In genomic region chr15:87625236-87626023, GRCm38 (mm10) we compare ENCODE assay signal across 8 mouse cellular contexts.
A peak's percentile ranks its signal among the peaks of the same experiment; 100 is the strongest.
DNase-seq lines count a peak whose midpoint lies in the region; ATAC-seq and TF ChIP-seq lines count a peak whose summit lies in the region.

No protein-coding gene starts in this region.

- no peak for TF ChIP-seq POLR2A in cerebellum, adult 2 months (IDR thresholded peaks at IDR 0.05; ENCODE audit: borderline replicate concordance, insufficient read depth, low read length)

- H3K27me3 ChIP-seq in C2C12 (ENCODE audit: control insufficient read depth, insufficient read depth, insufficient read length), result no peaks in the 10 kb centered on the region
- no peaks in the 10 kb centered on the region for H3K27me3 ChIP-seq in cerebellum, adult 2 months (ENCODE audit: control insufficient read depth, insufficient read depth, low read length)
- H3K27me3 ChIP-seq in forebrain, postnatal 0 days (ENCODE audit: insufficient read depth, low read length), result no peaks in the 10 kb centered on the region
- peaks cover 58% of the 10 kb centered on the region for H3K27me3 ChIP-seq in liver, embryonic 13.5 days
- no peaks in the 10 kb centered on the region for H3K27me3 ChIP-seq in neural tube, embryonic 14.5 days (ENCODE audit: control insufficient read depth, insufficient read depth, low read length)

- intact Hi-C loops in heart, postnatal 14 days (cut with DNase I), result loop anchor here (1.0 to 10.0 kb wide), 3 partner anchors 623 to 1027 kb away; no protein-coding TSS in a partner anchor

- H3K79me2 ChIP-seq in C2C12 (ENCODE audit: control insufficient read depth, insufficient read depth), result peaks cover 47% of the 10 kb centered on the region

- ATAC-seq in forebrain, postnatal 0 days, result peak; percentile 87
- ATAC-seq in liver, embryonic 13.5 days (ENCODE audit: low read depth), result no peak
- peak; percentile 88 for ATAC-seq in neural tube, embryonic 14.5 days (ENCODE audit: low read depth)

- WGBS in cerebellum, adult 2 months, result 1% methylated on average over 67 of the region's 68 CpGs
- WGBS in forebrain, postnatal 0 days, result 1% methylated on average over 44 of the region's 68 CpGs
- 1% methylated on average over 64 of the region's 68 CpGs for WGBS in liver, embryonic 13.5 days (ENCODE audit: insufficient replicate concordance)
- under 1% methylated on average over 53 of the region's 68 CpGs for WGBS in neural tube, embryonic 14.5 days

- H3K9ac ChIP-seq in forebrain, postnatal 0 days, result peak overlapping the region; percentile 75
- H3K9ac ChIP-seq in liver, embryonic 13.5 days, result no peak overlapping the region
- peak overlapping the region; percentile 93 for H3K9ac ChIP-seq in neural tube, embryonic 14.5 days (replicated peaks; ENCODE audit: low read depth, low read length)

- no peaks in the 10 kb centered on the region for H3K36me3 ChIP-seq in C2C12 (ENCODE audit: control insufficient read depth, insufficient read depth)
- H3K36me3 ChIP-seq in forebrain, postnatal 0 days (ENCODE audit: insufficient read depth), result no peaks in the 10 kb centered on the region
- no peaks in the 10 kb centered on the region for H3K36me3 ChIP-seq in liver, embryonic 13.5 days
- H3K36me3 ChIP-seq in neural tube, embryonic 14.5 days (ENCODE audit: control insufficient read depth, insufficient read depth, low read length), result no peaks in the 10 kb centered on the region

- H3K27ac ChIP-seq in cerebellum, adult 2 months (ENCODE audit: insufficient read depth, low read length), result peak overlapping the region; percentile 41; the same call in 1 of the 2 replicates
- H3K27ac ChIP-seq in forebrain, postnatal 0 days (ENCODE audit: low read depth, low read length), result peak overlapping the region; percentile 89
- H3K27ac ChIP-seq in liver, embryonic 13.5 days, result no peak overlapping the region
- H3K27ac ChIP-seq in neural tube, embryonic 14.5 days (ENCODE audit: low read depth, low read length), result peak overlapping the region; percentile 85

- peak overlapping the region; percentile 77 for H3ac ChIP-seq in C2C12 (ENCODE audit: control insufficient read depth, insufficient read length, low read depth)

- DNase-seq in cerebellum, adult 2 months, result peak; percentile 90 to 96
- peak; percentile 94 for DNase-seq in forebrain, postnatal 0 days
- DNase-seq in heart, postnatal 14 days, result peak; percentile 79 to 86
- peak; percentile 94 to 95 for DNase-seq in kidney, postnatal 4 days
- peak; percentile 5 for DNase-seq in liver, embryonic 13.5 days
- DNase-seq in urinary bladder, postnatal 14 days (ENCODE audit: low spot score), result peak; percentile 85

- H3K79me3 ChIP-seq in C2C12 (ENCODE audit: low read depth), result peaks cover 14% of the 10 kb centered on the region

- peak overlapping the region; percentile 78 for H3K4me2 ChIP-seq in forebrain, postnatal 0 days (ENCODE audit: low read depth)
- peak overlapping the region; percentile 63 for H3K4me2 ChIP-seq in liver, embryonic 13.5 days
- peak overlapping the region; percentile 94 for H3K4me2 ChIP-seq in neural tube, embryonic 14.5 days (ENCODE audit: low read depth, low read length)

- peak overlapping the region; percentile 42 for H3K4me3 ChIP-seq in C2C12 (ENCODE audit: insufficient read depth, poor library complexity, severe bottlenecking)
- H3K4me3 ChIP-seq in cerebellum, adult 2 months (replicated peaks; ENCODE audit: insufficient read depth, low read depth, low read length), result peak overlapping the region; percentile 59
- H3K4me3 ChIP-seq in forebrain, postnatal 0 days (ENCODE audit: low read depth, low read length), result peak overlapping the region; percentile 76
- peak overlapping the region; percentile 48 for H3K4me3 ChIP-seq in liver, embryonic 13.5 days (replicated peaks)
- peak overlapping the region; percentile 73 for H3K4me3 ChIP-seq in neural tube, embryonic 14.5 days (ENCODE audit: low read depth, low read length)

- peak; percentile 100 for TF ChIP-seq CTCF in C2C12 (IDR thresholded peaks at IDR 0.05; ENCODE audit: control insufficient read depth, insufficient read depth, insufficient read length)
- peak; percentile 97 for TF ChIP-seq CTCF in cerebellum, adult 2 months (IDR thresholded peaks at IDR 0.05; ENCODE audit: borderline replicate concordance, insufficient read depth, low read depth, low read length)
- TF ChIP-seq CTCF in forebrain, postnatal 0 days (IDR thresholded peaks at IDR 0.05; ENCODE audit: low read depth), result peak; percentile 99

- peaks cover 35% of the 10 kb centered on the region for H3K4me1 ChIP-seq in cerebellum, adult 2 months (ENCODE audit: control insufficient read depth, insufficient read depth, low read length)
- peaks cover 17% of the 10 kb centered on the region for H3K4me1 ChIP-seq in forebrain, postnatal 0 days (ENCODE audit: insufficient read depth)
- no peaks in the 10 kb centered on the region; the same call in 1 of the 2 replicates for H3K4me1 ChIP-seq in liver, embryonic 13.5 days (replicated peaks)
- H3K4me1 ChIP-seq in neural tube, embryonic 14.5 days (ENCODE audit: control insufficient read depth, insufficient read depth, low read length), result peaks cover 22% of the 10 kb centered on the region

- no peaks in the 10 kb centered on the region for H3K9me3 ChIP-seq in forebrain, postnatal 0 days (ENCODE audit: low read length)
- no peaks in the 10 kb centered on the region for H3K9me3 ChIP-seq in liver, embryonic 13.5 days (replicated peaks)
- no peaks in the 10 kb centered on the region for H3K9me3 ChIP-seq in neural tube, embryonic 14.5 days (ENCODE audit: control insufficient read depth, low read length)

TF ChIP-seq in C2C12, 6 proteins besides CTCF, POLR2A, EP300 and RAD21:
- TF ChIP-seq USF1 (IDR thresholded peaks at IDR 0.05; ENCODE audit: low read depth), result no peak
- TF ChIP-seq MAX (IDR thresholded peaks at IDR 0.05), result peak; percentile 33

Comparison
In these comparisons a context has a peak if more than half of its experiments do, and no peak if none do; other contexts are left out.
1. DNase-seq: peak in every context shown above with its lines; median percentile 94 in kidney, postnatal 4 days; 94 in forebrain, postnatal 0 days; 93 in cerebellum, adult 2 months; 85 in urinary bladder, postnatal 14 days; 82 in heart, postnatal 14 days; 5 in liver, embryonic 13.5 days.